Mouse (Mus musculus): ENCODE data around the gene Zfand2a. TPM values are rescaled to one million over a fixed set of nuclear protein-coding genes. Genes with fewer than 3 reads are reported as not detected.
A peak's percentile ranks its signal among the peaks of the same experiment; 100 is the strongest.

Gene Zfand2a
- total RNA-seq, 2 experiments from 2014 or later = 14.0 to 17.9 TPM

DNA sequence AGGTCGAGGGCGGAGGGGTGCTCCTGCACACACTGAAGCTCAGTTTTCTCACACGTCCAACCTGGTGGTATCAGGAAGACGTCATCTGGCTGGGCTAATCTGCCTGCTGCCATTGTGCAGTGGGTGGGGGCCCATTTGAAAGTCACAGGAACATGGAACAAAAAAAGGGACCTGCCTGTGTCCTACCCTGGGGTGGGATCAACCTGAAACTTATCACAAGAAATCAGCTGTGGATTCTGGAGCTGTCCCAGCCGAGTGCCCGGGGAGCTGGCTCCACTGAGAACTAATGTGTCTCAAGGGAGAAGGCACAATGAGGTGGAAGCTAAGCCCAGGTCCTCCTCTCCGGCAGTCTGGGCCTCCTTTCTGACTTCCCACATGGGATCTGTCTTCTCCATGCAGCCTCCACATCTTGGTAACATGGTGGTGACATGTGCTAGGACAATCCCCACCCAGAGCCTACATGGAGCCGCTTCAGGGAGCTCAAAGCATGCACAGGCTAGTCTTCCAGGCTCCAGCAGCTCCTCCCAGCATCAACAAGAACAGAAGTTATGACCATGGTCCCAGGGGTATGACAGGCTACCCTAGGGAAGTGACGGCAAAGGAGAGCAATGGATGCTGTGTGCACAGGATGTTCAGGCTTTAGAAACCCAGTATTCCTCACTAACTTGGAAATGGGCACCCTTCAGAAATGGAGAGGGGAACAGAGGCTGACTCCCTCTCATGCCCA is 50.3 kb downstream of the Zfand2a start:
- no peak for DNase-seq
- intact Hi-C loops (cut with DNase I) = loop anchor here (2.0 kb wide), 1 partner anchor 25 kb away; no protein-coding TSS in a partner anchor

DNA sequence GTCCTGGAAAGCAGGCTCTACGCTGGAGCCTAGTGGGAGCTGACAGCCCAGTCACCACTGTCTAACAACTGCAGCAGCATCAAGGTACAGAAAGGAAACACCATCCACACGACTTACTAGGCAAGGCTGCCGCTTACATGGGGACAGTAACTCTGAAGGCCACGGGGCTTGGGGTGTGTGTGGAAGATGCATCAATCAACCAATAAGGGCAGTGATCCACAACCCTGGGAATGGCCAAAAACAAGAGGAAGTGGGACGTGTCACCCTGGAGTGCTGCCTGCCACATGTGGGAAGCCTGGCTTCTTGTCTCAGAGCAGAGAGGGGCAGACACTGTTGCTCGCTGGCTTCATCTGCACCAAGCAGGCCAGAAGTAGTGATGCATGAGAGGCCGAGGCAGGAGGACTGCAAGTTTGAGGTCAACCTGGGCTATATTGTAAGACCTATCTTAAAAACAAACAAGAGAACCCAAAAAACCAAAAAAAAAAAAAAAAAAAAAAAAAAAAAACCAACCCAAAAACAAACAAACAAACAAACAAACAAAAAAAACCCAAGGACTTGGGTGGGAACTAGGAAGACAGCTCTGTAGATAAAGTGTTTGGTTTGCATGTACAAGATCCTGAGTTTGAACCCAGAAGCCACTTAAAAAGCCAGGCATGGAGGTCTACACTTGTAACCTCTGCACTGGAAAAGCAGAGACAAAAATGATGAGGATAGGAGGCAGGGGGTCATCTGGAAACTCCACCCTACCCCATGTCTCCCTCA is 51.4 kb downstream of the Zfand2a start:
- intact Hi-C loops (cut with DNase I) = loop anchor here (2.0 kb wide), 1 partner anchor 24 kb away; no protein-coding TSS in a partner anchor
- DNase-seq = no peak

DNA sequence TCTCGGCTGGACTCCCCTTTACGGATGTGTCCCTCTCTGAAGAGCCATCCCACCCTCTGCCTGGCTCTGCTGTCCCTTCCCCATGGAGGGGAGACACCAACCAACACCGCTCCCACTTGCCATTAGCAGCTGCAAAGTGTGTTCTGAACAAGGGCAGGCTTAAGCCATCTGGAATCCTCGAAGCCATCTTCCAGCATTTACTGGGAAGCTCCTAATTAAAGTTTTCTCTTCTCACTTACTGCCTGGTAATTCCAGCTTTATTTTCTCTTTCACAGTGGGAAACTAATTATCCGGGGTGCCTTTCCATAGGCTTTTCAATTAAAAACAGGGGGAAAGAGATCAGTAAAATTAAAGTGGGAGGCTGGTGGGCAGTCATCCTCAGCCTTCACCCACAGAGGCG is 52.0 kb downstream of the Zfand2a start:
- intact Hi-C loops (cut with DNase I) = loop anchor here (2.0 kb wide), 1 partner anchor 24 kb away; no protein-coding TSS in a partner anchor
- DNase-seq = no peak

DNA sequence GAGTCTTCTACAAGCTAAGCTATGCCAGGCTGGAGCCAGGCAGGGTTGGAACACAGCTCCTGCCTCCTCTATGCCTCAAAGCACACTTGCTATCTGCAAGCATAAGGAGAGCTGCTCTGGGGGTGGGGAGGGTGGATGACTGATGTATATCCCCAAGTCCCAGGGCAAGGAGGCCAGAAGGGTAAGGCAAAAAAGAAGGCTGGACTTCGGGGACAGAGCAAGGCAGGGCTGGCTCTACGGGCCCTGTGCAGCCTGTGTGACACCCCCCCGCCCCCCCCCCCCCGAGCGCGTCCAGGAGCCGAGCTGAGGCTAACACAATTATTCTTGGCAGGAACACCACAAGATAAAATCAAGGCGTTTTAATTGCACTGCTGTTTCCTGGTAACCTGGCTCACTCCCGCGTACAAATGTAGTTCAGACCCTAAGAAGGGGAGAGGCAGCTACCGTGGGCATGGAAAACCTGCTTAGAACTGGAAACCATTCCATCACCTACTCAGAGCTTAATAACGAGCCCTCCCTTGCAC is 54.5 kb downstream of the Zfand2a start:
- intact Hi-C loops (cut with DNase I) = no loop called here
- no peak for DNase-seq

DNA sequence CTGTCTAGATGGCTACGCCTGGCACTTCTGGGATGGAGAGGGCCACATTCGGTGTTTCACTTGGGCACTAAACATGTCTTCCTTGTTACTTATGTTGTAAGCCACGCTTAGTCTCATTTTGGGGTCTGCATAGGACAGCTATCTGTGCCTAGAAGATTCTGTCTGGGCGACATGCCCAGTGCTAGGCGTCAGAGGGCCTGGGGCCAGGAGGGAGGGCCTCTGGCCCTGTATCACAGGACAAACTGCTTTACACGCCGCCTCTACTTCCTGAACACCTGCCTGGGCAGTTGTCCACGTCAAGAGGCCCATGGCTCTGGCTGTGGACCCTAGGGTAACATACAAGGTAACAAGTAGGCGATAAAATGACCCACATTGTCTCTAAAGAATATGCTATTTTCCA is 56.4 kb downstream of the Zfand2a start:
- intact Hi-C loops (cut with DNase I) = no loop called here
- DNase-seq = peak; percentile 47 to 60

DNA sequence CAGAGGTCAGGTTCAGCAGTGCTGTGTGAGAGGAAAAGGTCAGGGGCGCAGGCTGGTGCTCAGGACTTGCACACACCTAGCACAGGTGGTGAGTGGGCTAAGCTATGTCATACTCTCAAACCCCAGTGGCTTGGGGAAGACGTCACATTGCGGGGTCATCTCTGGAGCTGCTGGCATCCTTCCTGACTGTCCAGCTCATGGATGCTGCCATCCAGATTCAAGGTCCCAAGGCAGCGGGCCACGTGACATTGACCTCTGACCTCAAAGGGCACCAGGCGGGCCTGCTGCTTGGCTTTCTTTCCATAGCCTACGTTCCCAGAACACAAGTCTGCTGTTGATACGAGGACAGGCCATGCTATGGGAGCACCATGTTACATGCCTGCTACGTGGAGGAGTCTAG is 57.3 kb downstream of the Zfand2a start:
- no peak for DNase-seq
- intact Hi-C loops (cut with DNase I) = no loop called here

DNA sequence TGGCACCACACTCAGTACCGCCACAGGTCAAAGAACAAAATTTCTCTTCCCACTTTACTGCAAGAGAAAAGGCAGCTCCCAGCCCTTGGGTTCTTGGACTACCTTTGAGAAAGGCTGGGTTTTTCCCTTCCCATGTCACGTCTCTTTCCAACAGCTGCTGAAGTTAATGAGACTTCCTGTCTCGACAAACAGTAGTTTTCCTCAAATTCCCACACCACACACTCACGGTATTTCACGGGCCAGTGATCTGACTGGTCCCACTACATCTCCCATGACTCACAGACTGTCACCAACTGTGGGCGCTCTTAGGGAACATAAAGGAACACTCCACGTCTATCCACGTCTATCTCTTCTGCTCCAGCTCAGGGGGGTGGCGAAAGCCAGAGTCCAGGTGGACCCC is 59.2 kb downstream of the Zfand2a start:
- intact Hi-C loops (cut with DNase I) = no loop called here
- no peak for DNase-seq

DNA sequence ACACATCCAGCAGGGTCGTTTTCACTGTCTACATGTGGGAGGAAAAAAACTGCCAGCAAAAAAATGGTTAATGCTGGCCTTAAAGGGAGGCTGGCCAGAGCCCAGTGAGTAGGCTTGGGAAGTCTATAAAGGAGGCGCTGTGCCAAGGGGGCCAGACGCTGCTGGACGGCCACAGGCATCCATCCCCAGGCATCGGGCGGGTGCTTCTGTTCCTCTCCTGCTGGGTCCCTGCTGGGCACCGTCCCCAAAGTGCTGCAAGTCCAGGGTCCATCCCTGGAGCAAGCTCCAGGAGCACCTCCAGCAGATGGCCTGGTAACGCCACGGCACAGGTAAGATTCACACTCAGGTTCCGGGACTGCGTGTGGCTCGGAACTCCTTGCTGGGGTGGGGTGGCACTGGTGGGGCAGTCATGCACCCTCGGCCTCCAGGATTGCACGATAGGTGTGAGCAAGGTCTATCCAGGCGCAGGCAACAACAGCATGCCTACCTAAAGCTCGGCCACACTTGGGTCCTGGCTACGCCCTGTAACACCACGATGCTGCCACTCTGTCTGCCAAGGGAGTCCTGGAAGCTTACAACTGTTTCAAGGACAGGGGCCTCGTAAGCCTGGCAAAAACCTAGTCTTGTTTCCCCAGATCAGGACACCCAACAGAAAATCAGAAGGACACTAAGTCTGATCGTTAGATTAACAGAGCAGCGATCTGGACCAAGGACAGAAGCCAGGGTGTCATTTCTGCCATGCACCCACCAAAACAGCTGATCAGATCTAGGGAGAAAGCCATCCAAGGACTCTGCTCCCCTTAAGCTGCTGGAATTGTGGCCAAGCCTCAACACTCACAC is 61.1 kb downstream of the Zfand2a start, which contains the start of gene Gper1:
Gene Gper1, plus strand, starts transcription at position 126 of the 840 bp plus-strand sequence.
- no peak for DNase-seq
- intact Hi-C loops (cut with DNase I) = no loop called here

Other genes with a start within 250 kb of the Zfand2a start
- 10 to 100 TPM; 44.8 to 47.4 TPM for gene Get4, start 232.2 kb downstream of the Zfand2a start, total RNA-seq (2021)
- 1 to 10 TPM; 1.4 to 1.5 TPM for gene Adap1, start 158.9 kb downstream of the Zfand2a start, total RNA-seq (2021)
- 10 to 100 TPM; 80.4 to 83.7 TPM for gene Cox19, start 133.1 kb downstream of the Zfand2a start, total RNA-seq (2021)
- not detected for gene Cyp2w1, start 131.9 kb downstream of the Zfand2a start, total RNA-seq (2021)
- 10 to 100 TPM; 43.6 to 56.2 TPM for gene Gpr146, start 106.9 kb downstream of the Zfand2a start, total RNA-seq (2021)
- gene C130050O18Rik, start 79.3 kb downstream of the Zfand2a start, total RNA-seq (2021) = under 1 TPM; 0.62 to 0.64 TPM
- gene Gper1, start 61.4 kb downstream of the Zfand2a start, total RNA-seq (2021) = 1 to 10 TPM; 1.7 to 2.0 TPM
- 1 to 10 TPM; 4.7 to 5.5 TPM for gene 3110082I17Rik, start 24.0 kb downstream of the Zfand2a start, total RNA-seq (2021)
- gene Uncx, start 58.9 kb upstream of the Zfand2a start, total RNA-seq (2021) = not detected

Data from heart, postnatal 36 days (tissue).